Mouse (Mus musculus) CH12.LX (cell line): ENCODE measurements around the gene Plpp1. TPM values are rescaled to one million over a fixed set of nuclear protein-coding genes. Genes with fewer than 3 reads are reported as not detected.

Experiments used
- DNase-seq: peaks from one replicate; pipeline ENCODE4 v3.0.0-alpha.2; 2013; ENCODE audit errors: extremely low read depth
- H3K27ac ChIP-seq: 2 replicates; pipeline ENCODE4 v1.5.1; 2012; ENCODE audit warnings: low read depth, mild to moderate bottlenecking, control low read depth, moderate library complexity; ENCODE audit not compliant: insufficient read depth
- H3K27me3 ChIP-seq: replicated peaks from 2 replicates; pipeline ENCODE3; 2012; ENCODE audit warnings: inconsistent platforms
- H3K36me3 ChIP-seq, 2 experiments: replicated peaks in 1 of 2; 2 replicates each; pipeline versions ENCODE3 to v1.6.1; 2012; ENCODE audit warnings: inconsistent platforms in 1 of 2, low read length in 1 of 2, mild to moderate bottlenecking in 1 of 2, mixed read lengths in 1 of 2, moderate library complexity in 1 of 2; ENCODE audit not compliant: control insufficient read depth in 1 of 2, insufficient read depth in 1 of 2
- H3K4me1 ChIP-seq, 2 experiments: 2 replicates each; pipeline ENCODE4 v1.6.1; 2012; ENCODE audit warnings: inconsistent platforms in 1 of 2, moderate library complexity in 1 of 2; ENCODE audit not compliant: insufficient read depth in 2 of 2, control insufficient read depth in 1 of 2
- H3K4me2 ChIP-seq: 2 replicates; pipeline ENCODE4 v1.6.1; 2012; ENCODE audit warnings: low read depth, mild to moderate bottlenecking, control low read depth; ENCODE audit not compliant: poor library complexity, insufficient read depth, severe bottlenecking
- H3K4me3 ChIP-seq, 3 experiments: fragments of 150-350 bp in 1 of 3; sonication (generic) in 1 of 3; replicated peaks in 1 of 3; 2 replicates each; pipeline versions ENCODE3 to v1.5.1; 2011 to 2012; ENCODE audit warnings: low read depth in 2 of 3, low read length in 2 of 3, mild to moderate bottlenecking in 2 of 3, moderate library complexity in 2 of 3, control low read depth in 1 of 3, improper control_type of control experiment in 1 of 3, inconsistent platforms in 1 of 3, mixed read lengths in 1 of 3; ENCODE audit not compliant: poor library complexity in 1 of 3
- H3K79me2 ChIP-seq: replicated peaks from 2 replicates; pipeline ENCODE4 v1.6.1; 2012; ENCODE audit warnings: mild to moderate bottlenecking, moderate library complexity; ENCODE audit not compliant: control insufficient read depth, poor library complexity, insufficient read depth, severe bottlenecking; ENCODE audit errors: extremely low read depth
- H3K9ac ChIP-seq: 2 replicates; pipeline ENCODE4 v1.6.1; 2012; ENCODE audit warnings: low read depth, mild to moderate bottlenecking, control low read depth, moderate library complexity; ENCODE audit not compliant: insufficient read depth
- H3K9me3 ChIP-seq: replicated peaks from 2 replicates; pipeline ENCODE3; 2012; ENCODE audit warnings: low read length, inconsistent platforms, mixed read lengths
- BHLHE40 ChIP-seq: IDR thresholded peaks from 2 replicates; pipeline ENCODE4 v1.6.1; 2011; ENCODE audit warnings: mild to moderate bottlenecking, low read depth, low read length, improper control_type of control experiment
- CHD1 ChIP-seq: IDR thresholded peaks from 2 replicates; pipeline ENCODE4 v1.6.1; 2012; ENCODE audit warnings: low read depth, low read length, improper control_type of control experiment, inconsistent platforms
- CHD2 ChIP-seq: IDR thresholded peaks from 2 replicates; pipeline ENCODE4 v1.6.1; 2011; ENCODE audit warnings: low read length, improper control_type of control experiment
- CTCF ChIP-seq, 2 experiments: IDR thresholded peaks in 1 of 2; conservative IDR thresholded peaks in 1 of 2; 2 replicates each; pipeline ENCODE4 v1.5.1; 2011 to 2012; ENCODE audit warnings: low read depth in 2 of 2, low read length in 2 of 2, improper control_type of control experiment in 1 of 2, inconsistent platforms in 1 of 2, mild to moderate bottlenecking in 1 of 2, moderate library complexity in 1 of 2
- E2F4 ChIP-seq: IDR thresholded peaks from 2 replicates; pipeline ENCODE4 v1.6.1; 2011; ENCODE audit warnings: low read depth, low read length, improper control_type of control experiment; ENCODE audit not compliant: insufficient replicate concordance
- ETS1 ChIP-seq: conservative IDR thresholded peaks from 2 replicates; pipeline ENCODE4 v1.6.1; 2012; ENCODE audit warnings: low read depth, mild to moderate bottlenecking, inconsistent platforms, low read length, improper control_type of control experiment, moderate library complexity
- IRF4 ChIP-seq: IDR thresholded peaks from 2 replicates; pipeline ENCODE4 v1.6.1; 2014; ENCODE audit warnings: low read depth, mild to moderate bottlenecking, inconsistent platforms, low read length, improper control_type of control experiment
- JUN ChIP-seq: IDR thresholded peaks from 2 replicates; pipeline ENCODE4 v1.6.1; 2011; ENCODE audit warnings: low read depth, mild to moderate bottlenecking, low read length, improper control_type of control experiment, moderate library complexity; ENCODE audit not compliant: insufficient read depth
- JUND ChIP-seq: conservative IDR thresholded peaks from 2 replicates; pipeline ENCODE4 v1.6.1; 2011; ENCODE audit warnings: low read depth, low read length, improper control_type of control experiment
- KAT2A ChIP-seq: IDR thresholded peaks from 2 replicates; pipeline ENCODE4 v1.6.1; 2012; ENCODE audit warnings: low read length, improper control_type of control experiment, inconsistent platforms; ENCODE audit not compliant: insufficient replicate concordance
- MAFK ChIP-seq: IDR thresholded peaks from 2 replicates; pipeline ENCODE4 v1.6.1; 2011; ENCODE audit warnings: low read length, improper control_type of control experiment; ENCODE audit not compliant: insufficient replicate concordance
- MAX ChIP-seq: IDR thresholded peaks from 2 replicates; pipeline ENCODE4 v1.6.1; 2011; ENCODE audit warnings: low read length, improper control_type of control experiment
- MAZ ChIP-seq: IDR thresholded peaks from 2 replicates; pipeline ENCODE4 v1.6.1; 2012; ENCODE audit warnings: low read depth, mild to moderate bottlenecking, inconsistent platforms, low read length, improper control_type of control experiment, moderate library complexity
- MXI1 ChIP-seq: IDR thresholded peaks from 2 replicates; pipeline ENCODE4 v1.6.1; 2011; ENCODE audit warnings: mild to moderate bottlenecking, low read depth, low read length, improper control_type of control experiment
- NRF1 ChIP-seq: IDR thresholded peaks from 2 replicates; pipeline ENCODE4 v1.6.1; 2014; ENCODE audit warnings: low read depth, mild to moderate bottlenecking, inconsistent platforms, low read length, improper control_type of control experiment, moderate library complexity
- PAX5 ChIP-seq: IDR thresholded peaks from 2 replicates; pipeline ENCODE4 v1.6.1; 2012; ENCODE audit warnings: low read length, inconsistent platforms, mixed read lengths
- POLR2A ChIP-seq: IDR thresholded peaks from 2 replicates; pipeline ENCODE4 v1.6.1; 2011; ENCODE audit warnings: low read depth, mild to moderate bottlenecking, improper control_type of control experiment, low read length
- POLR2AphosphoS2 ChIP-seq: IDR thresholded peaks from 2 replicates; pipeline ENCODE4 v1.6.1; 2011; ENCODE audit warnings: low read depth, low read length, improper control_type of control experiment
- RAD21 ChIP-seq: IDR thresholded peaks from 2 replicates; pipeline ENCODE4 v1.6.1; 2011; ENCODE audit warnings: low read depth, mild to moderate bottlenecking, low read length, improper control_type of control experiment, moderate library complexity
- RCOR1 ChIP-seq: conservative IDR thresholded peaks from 2 replicates; pipeline ENCODE4 v1.6.1; 2012; ENCODE audit warnings: low read depth, mild to moderate bottlenecking, inconsistent platforms, low read length, improper control_type of control experiment
- SIN3A ChIP-seq: IDR thresholded peaks from 2 replicates; pipeline ENCODE4 v1.6.1; 2012; ENCODE audit warnings: low read length, improper control_type of control experiment, inconsistent platforms
- TBP ChIP-seq: conservative IDR thresholded peaks from 2 replicates; pipeline ENCODE4 v1.6.1; 2011; ENCODE audit warnings: low read depth, low read length, improper control_type of control experiment
- TCF12 ChIP-seq: IDR thresholded peaks from 2 replicates; pipeline ENCODE4 v1.6.1; 2014; ENCODE audit warnings: low read depth, mild to moderate bottlenecking, inconsistent platforms, low read length, improper control_type of control experiment
- USF1 ChIP-seq: IDR thresholded peaks from 2 replicates; pipeline ENCODE4 v1.6.1; 2014; ENCODE audit warnings: low read depth, mild to moderate bottlenecking, inconsistent platforms, low read length, improper control_type of control experiment
- ZC3H11A ChIP-seq: IDR thresholded peaks from 2 replicates; pipeline ENCODE4 v1.6.1; 2012; ENCODE audit warnings: low read depth, mild to moderate bottlenecking, inconsistent platforms, low read length, improper control_type of control experiment
- ZKSCAN1 ChIP-seq: IDR thresholded peaks from 2 replicates; pipeline ENCODE4 v1.6.1; 2012; ENCODE audit warnings: low read depth, inconsistent platforms, low read length, improper control_type of control experiment, borderline replicate concordance
- ZNF384 ChIP-seq: IDR thresholded peaks from 2 replicates; pipeline ENCODE4 v1.6.1; 2012; ENCODE audit warnings: low read depth, low read length, improper control_type of control experiment, inconsistent platforms
- dilution Hi-C: fragments of 300-500 bp; cut with MboI; formaldehyde crosslinking; loops from 2 replicates; pipeline ENCODE4 v1.14.3; 2020; ENCODE audit warnings: low sequenced_read_pairs; ENCODE audit not compliant: extremely low pct_unique_long_range_greater_than_20kb, extremely low pct_ligation_motif_present
- in situ Hi-C: fragments of 300-500 bp; cut with MboI; formaldehyde crosslinking; loops from 3 replicates; pipeline ENCODE4 v1.14.3; 2019; ENCODE audit warnings: low sequenced_read_pairs, low pct_ligation_motif_present, low pct_unique_long_range_greater_than_20kb, mixed read lengths
- polyA plus RNA-seq: library from polyadenylated mRNA; unstranded; fragments of >175 nt; gene quantifications from 2 replicates; pipeline ENCODE4 v1.2.1, GENCODE M21; 2012; ENCODE audit warnings: low read depth; ENCODE audit not compliant: insufficient read length
- total RNA-seq, 2 experiments: library from RNA; depleted of rRNA; stranded (reverse); fragments of 300-350 nt in 1 of 2; fragments of >200 nt in 1 of 2; gene quantifications; 2 replicates each; pipeline ENCODE4 v1.2.3; 2012 to 2014

The Plpp1 gene
- total and polyA plus RNA-seq, 3 experiments: 50.2 to 90.9 (median 67.6) TPM

DNA sequence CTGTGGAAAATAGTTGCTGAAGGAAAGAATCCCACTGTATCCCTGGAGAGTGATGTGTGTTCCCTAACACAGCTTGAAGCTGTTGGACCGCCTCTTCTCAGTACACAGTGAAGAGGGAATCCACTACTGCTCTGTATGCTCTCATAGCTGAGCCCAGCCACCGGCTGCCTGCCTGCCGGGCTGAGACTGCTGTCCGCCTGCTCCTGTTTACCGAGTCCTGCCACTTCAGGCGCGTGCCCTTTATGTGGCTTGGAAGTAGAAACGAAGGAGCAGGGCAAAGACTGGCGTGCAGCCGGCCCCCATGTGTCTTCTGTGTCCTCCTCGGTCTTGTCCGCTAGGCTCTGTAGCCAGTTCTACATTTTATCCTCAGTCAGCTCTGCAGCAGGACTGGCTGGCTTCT is 34.5 kb downstream of the Plpp1 start:
- Histone ChIP-seq H3K4me2 (no peak overlapping the region), H3K27me3 (no peaks in the 10 kb centered on the region), H3K36me3 (peaks cover 13 to 62% of the 10 kb centered on the region in 2 experiments), H3K9me3 (no peaks in the 10 kb centered on the region), H3K27ac (no peak overlapping the region), H3K79me2 (0 out of 2 replicates have a peak, but pooled peaks cover 2% of the 10 kb centered on the region), H3K4me1 (0 out of 4 replicates have a peak, but pooled peaks cover 0 to 4% of the 10 kb centered on the region in 2 experiments), H3K9ac (no peak overlapping the region), H3K4me3 (no peak overlapping the region)
- in situ Hi-C loops (no loop called here), dilution Hi-C loops (no loop called here)
- DNase-seq: no peak
- TF ChIP-seq IRF4: no peak
- no peak for TF ChIP-seq NRF1
- TF ChIP-seq ZC3H11A: no peak
- TF ChIP-seq JUND: no peak
- TF ChIP-seq SIN3A: no peak
- TF ChIP-seq ZNF384: no peak
- TF ChIP-seq POLR2A: no peak
- no peak for TF ChIP-seq TBP
- no peak for TF ChIP-seq CTCF (conservative IDR thresholded peaks at IDR 0.05 in 1 of 2, IDR thresholded peaks at IDR 0.05 in 1 of 2; ENCODE audit: low read depth in 2 of 2, low read length in 2 of 2)
- no peak for TF ChIP-seq CHD2
- no peak for TF ChIP-seq ETS1
- no peak for TF ChIP-seq E2F4
- no peak for TF ChIP-seq MAFK
- no peak for TF ChIP-seq TCF12
- no peak for TF ChIP-seq MAX
- no peak for TF ChIP-seq MXI1
- no peak for TF ChIP-seq POLR2AphosphoS2

DNA sequence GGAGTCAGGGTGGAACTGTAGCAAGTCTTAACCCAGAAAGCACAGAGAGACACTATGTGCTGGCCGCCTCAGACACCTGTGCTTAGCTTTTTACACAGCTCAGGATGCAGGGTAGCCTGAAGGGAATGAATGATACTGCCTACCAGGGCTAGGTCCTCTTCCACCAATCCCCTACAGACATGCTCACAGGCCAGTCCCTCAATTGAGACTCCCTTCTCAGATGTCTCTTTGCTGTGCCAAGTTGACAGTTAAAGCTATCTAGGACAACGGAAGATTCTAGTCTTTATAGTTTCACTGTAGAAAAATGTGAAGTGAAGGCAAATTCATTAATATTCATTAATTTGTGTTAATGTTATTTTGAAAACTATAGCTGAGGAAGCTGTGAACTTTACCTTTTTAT is 36.4 kb downstream of the Plpp1 start:
- Histone ChIP-seq H3K79me2 (no peaks in the 10 kb centered on the region), H3K4me3 (no peak overlapping the region), H3K9ac (no peak overlapping the region), H3K9me3 (no peaks in the 10 kb centered on the region), H3K27me3 (no peaks in the 10 kb centered on the region), H3K27ac (no peak overlapping the region), H3K4me2 (no peak overlapping the region), H3K36me3 (peaks cover 14 to 66% of the 10 kb centered on the region in 2 experiments), H3K4me1 (0 out of 4 replicates have a peak, but pooled peaks cover 0 to 4% of the 10 kb centered on the region in 2 experiments)
- TF ChIP-seq POLR2AphosphoS2: no peak
- TF ChIP-seq RAD21: no peak
- TF ChIP-seq PAX5: no peak
- TF ChIP-seq IRF4: no peak
- no peak for TF ChIP-seq BHLHE40
- no peak for TF ChIP-seq USF1
- TF ChIP-seq TBP: no peak
- no peak for TF ChIP-seq ZNF384
- TF ChIP-seq CHD1: no peak
- TF ChIP-seq CHD2: no peak
- TF ChIP-seq ZKSCAN1: no peak
- no peak for TF ChIP-seq RCOR1
- TF ChIP-seq MAZ: no peak
- TF ChIP-seq JUN: no peak
- TF ChIP-seq KAT2A: no peak
- no peak for TF ChIP-seq E2F4
- no peak for TF ChIP-seq ZC3H11A
- dilution Hi-C loops (no loop called here), in situ Hi-C loops (no loop called here)
- no peak for DNase-seq
